Mouse (Mus musculus) ES-E14 (cell line): ENCODE data around the gene Cd300a. TPM values are rescaled to one million over a fixed set of nuclear protein-coding genes. Genes with fewer than 3 reads are reported as not detected.

Experiments used
- DNase-seq: peaks from one replicate; pipeline ENCODE4 v3.0.0-alpha.2; 2013; ENCODE audit warnings: low read depth, low spot score
- H3K27ac ChIP-seq: 2 replicates; pipeline ENCODE4 v1.5.1; 2012; ENCODE audit warnings: low read depth, mild to moderate bottlenecking, low read length, moderate library complexity, mixed read lengths; ENCODE audit not compliant: poor library complexity, insufficient read depth, severe bottlenecking
- H3K36me3 ChIP-seq: 2 replicates; pipeline ENCODE4 v1.6.1; 2012; ENCODE audit warnings: mild to moderate bottlenecking, low read length, moderate library complexity, mixed read lengths; ENCODE audit not compliant: control insufficient read depth, poor library complexity, insufficient read depth, severe bottlenecking
- H3K4me1 ChIP-seq, 2 experiments: fragments of 150-350 bp in 1 of 2; sonication (generic) in 1 of 2; 2 replicates each; pipeline ENCODE4 v1.6.1; 2012; ENCODE audit warnings: low read length in 2 of 2, mild to moderate bottlenecking in 1 of 2, mixed read lengths in 1 of 2; ENCODE audit not compliant: control insufficient read depth in 2 of 2, insufficient read depth in 2 of 2, poor library complexity in 1 of 2
- H3K4me3 ChIP-seq, 2 experiments: fragments of 150-350 bp in 1 of 2; sonication (generic) in 1 of 2; 2 replicates each; pipeline ENCODE4 v1.5.1; 2012; ENCODE audit warnings: low read length in 2 of 2, low read depth in 1 of 2, mild to moderate bottlenecking in 1 of 2, mixed read lengths in 1 of 2; ENCODE audit not compliant: insufficient read depth in 1 of 2, poor library complexity in 1 of 2, severe bottlenecking in 1 of 2
- H3K9ac ChIP-seq: 2 replicates; pipeline ENCODE4 v1.6.1; 2012; ENCODE audit warnings: low read depth, mild to moderate bottlenecking, low read length, mixed read lengths; ENCODE audit not compliant: poor library complexity, insufficient read depth, severe bottlenecking
- H3K9me3 ChIP-seq: fragments of 150-350 bp; sonication (generic); 2 replicates; pipeline ENCODE4 v1.6.1; 2012; ENCODE audit warnings: low read depth, mild to moderate bottlenecking, low read length; ENCODE audit not compliant: control insufficient read depth, insufficient read depth
- CHD2 ChIP-seq: IDR thresholded peaks from 2 replicates; pipeline ENCODE4 v1.6.1; 2014; ENCODE audit warnings: mild to moderate bottlenecking, low read depth, low read length, inconsistent platforms
- HCFC1 ChIP-seq: IDR thresholded peaks from 2 replicates; pipeline ENCODE4 v1.6.1; 2012; ENCODE audit warnings: low read length, inconsistent platforms, borderline replicate concordance; ENCODE audit not compliant: insufficient read depth
- MAFK ChIP-seq: IDR thresholded peaks from 2 replicates; pipeline ENCODE4 v1.6.1; 2014; ENCODE audit warnings: mild to moderate bottlenecking, low read depth, low read length, inconsistent platforms; ENCODE audit not compliant: insufficient read depth
- ZC3H11A ChIP-seq: IDR thresholded peaks from 2 replicates; pipeline ENCODE4 v1.6.1; 2012; ENCODE audit warnings: low read depth, mild to moderate bottlenecking, inconsistent platforms, low read length, borderline replicate concordance
- ZNF384 ChIP-seq: IDR thresholded peaks from 2 replicates; pipeline ENCODE4 v1.6.1; 2012; ENCODE audit warnings: low read depth, low read length, inconsistent platforms
- in situ Hi-C, 2 experiments: fragments of 600-800 bp; cut with MboI; formaldehyde crosslinking; loops; one replicate each; pipeline ENCODE4 v1.15.1; 2025; ENCODE audit warnings: low sequenced_read_pairs in 2 of 2, inconsistent platforms in 1 of 2; ENCODE audit not compliant: unreplicated experiment in 2 of 2
- total RNA-seq: library from RNA; depleted of rRNA; stranded (reverse); fragments of 300-350 nt; gene quantifications from 2 replicates; pipeline ENCODE4 v1.2.3, GENCODE M21; 2012

Cd300a gene
- total RNA-seq, 1 experiment = 0.22 TPM

GRCm38 (mm10) chr11:114896085-114896484, 6.2 kb downstream of the Cd300a start:
- in situ Hi-C loops = no loop called here

DNA sequence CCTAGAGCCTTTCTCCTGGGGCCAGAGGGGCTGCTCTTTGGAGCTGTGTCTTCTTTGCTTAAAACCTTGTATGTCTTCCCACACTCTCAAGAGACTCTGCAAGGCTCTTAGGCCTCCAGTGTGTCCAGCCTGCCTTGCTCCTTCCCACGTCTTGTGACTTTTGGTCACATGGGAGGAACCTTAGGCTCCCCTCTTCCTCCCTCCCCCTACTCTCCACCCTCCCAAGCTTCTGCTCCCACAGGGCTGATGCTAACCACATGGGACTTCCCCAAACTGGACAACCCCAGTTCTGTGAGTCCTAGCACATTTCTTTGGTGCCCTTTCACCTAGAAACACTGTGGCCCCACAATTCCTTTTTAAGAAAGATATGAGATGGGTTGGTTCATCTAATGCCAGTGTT, 8.2 kb downstream of the Cd300a start:
- Histone ChIP-seq H3K9ac (no peak overlapping the region), H3K27ac (no peak overlapping the region), H3K4me3 (no peak overlapping the region), H3K9me3 (no peaks in the 10 kb centered on the region), H3K36me3 (no peaks in the 10 kb centered on the region), H3K4me1 (no peaks in the 10 kb centered on the region)
- no peak for DNase-seq
- in situ Hi-C loops = no loop called here
- TF ChIP-seq ZNF384 = no peak
- no peak for TF ChIP-seq MAFK
- TF ChIP-seq HCFC1 = no peak
- TF ChIP-seq ZC3H11A = no peak
- TF ChIP-seq CHD2 = no peak

More at GRCm38 (mm10) chr11:114896085-114896484, 6.2 kb downstream of the Cd300a start:
- no peaks in the 10 kb centered on the region for H3K4me1 ChIP-seq
- H3K9me3 ChIP-seq = no peaks in the 10 kb centered on the region
- TF ChIP-seq ZC3H11A (no peak), ZNF384 (no peak), CHD2 (no peak), MAFK (no peak), HCFC1 (no peak)
- no peak overlapping the region for H3K4me3 ChIP-seq
- H3K27ac ChIP-seq = no peak overlapping the region
- no peak for DNase-seq
- H3K9ac ChIP-seq = no peak overlapping the region
- H3K36me3 ChIP-seq = no peaks in the 10 kb centered on the region

DNA sequence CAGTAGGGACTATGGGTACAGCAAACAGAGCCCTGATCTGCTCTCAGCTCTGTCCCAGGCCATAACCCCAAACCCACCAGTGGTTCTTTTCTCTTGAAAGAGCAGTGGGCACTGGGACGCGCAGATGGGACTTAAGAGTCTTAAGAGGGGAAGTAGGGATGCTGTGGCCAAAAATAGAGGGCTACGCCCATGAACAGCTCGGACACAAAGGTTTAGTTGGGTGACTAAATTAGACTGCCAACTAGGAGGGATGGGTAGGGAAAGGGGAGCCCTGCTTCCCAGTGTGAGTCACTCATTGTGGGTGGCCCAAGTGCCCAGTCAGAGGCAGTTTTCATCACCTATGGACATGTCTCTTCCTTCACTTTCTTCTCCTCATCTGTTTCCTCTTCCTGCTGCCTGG, 13.4 kb downstream of the Cd300a start:
- Histone ChIP-seq H3K4me1 (no peaks in the 10 kb centered on the region), H3K4me3 (no peak overlapping the region), H3K27ac (no peak overlapping the region), H3K9ac (no peak overlapping the region), H3K9me3 (no peaks in the 10 kb centered on the region), H3K36me3 (no peaks in the 10 kb centered on the region)
- no peak for TF ChIP-seq HCFC1
- TF ChIP-seq ZC3H11A = no peak
- no peak for TF ChIP-seq CHD2
- TF ChIP-seq MAFK = no peak
- TF ChIP-seq ZNF384 = no peak
- DNase-seq = no peak
- in situ Hi-C loops = loop anchor here in 1 of 2 experiments (25.0 kb wide), 1 partner anchor 166 kb away; the partner anchor contains the start of gene Dnaic2

DNA sequence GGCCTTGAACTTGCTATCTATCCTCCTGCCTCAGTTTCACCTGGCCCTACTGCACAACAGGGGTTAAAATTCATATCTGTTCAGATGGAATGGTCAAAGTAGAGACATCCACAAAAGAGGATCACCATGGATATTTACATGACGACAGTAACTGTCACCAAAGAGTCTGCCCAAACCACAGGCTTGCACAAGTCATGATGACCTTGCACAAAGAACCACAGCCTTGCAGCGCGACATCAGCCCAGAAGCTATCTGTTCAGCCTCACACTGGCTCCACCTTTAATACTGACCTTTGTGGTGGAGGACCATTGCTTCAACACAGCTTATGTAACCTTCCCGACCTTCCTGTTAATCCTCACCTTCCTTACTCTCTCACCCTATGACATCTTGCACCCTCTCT, 17.7 kb downstream of the Cd300a start:
- TF ChIP-seq CHD2 (no peak), HCFC1 (no peak), ZNF384 (no peak), MAFK (no peak), ZC3H11A (no peak)
- no peak overlapping the region for H3K27ac ChIP-seq
- H3K9me3 ChIP-seq = no peaks in the 10 kb centered on the region
- H3K4me1 ChIP-seq = no peaks in the 10 kb centered on the region
- H3K36me3 ChIP-seq = no peaks in the 10 kb centered on the region
- H3K4me3 ChIP-seq = no peak overlapping the region
- in situ Hi-C loops = loop anchor here in 1 of 2 experiments (25.0 kb wide), 1 partner anchor 170 kb away; the partner anchor contains the start of gene Dnaic2
- H3K9ac ChIP-seq = no peak overlapping the region
- no peak for DNase-seq
